8 mouse cellular contexts compared by ENCODE assay signal in the genomic region with DNA sequence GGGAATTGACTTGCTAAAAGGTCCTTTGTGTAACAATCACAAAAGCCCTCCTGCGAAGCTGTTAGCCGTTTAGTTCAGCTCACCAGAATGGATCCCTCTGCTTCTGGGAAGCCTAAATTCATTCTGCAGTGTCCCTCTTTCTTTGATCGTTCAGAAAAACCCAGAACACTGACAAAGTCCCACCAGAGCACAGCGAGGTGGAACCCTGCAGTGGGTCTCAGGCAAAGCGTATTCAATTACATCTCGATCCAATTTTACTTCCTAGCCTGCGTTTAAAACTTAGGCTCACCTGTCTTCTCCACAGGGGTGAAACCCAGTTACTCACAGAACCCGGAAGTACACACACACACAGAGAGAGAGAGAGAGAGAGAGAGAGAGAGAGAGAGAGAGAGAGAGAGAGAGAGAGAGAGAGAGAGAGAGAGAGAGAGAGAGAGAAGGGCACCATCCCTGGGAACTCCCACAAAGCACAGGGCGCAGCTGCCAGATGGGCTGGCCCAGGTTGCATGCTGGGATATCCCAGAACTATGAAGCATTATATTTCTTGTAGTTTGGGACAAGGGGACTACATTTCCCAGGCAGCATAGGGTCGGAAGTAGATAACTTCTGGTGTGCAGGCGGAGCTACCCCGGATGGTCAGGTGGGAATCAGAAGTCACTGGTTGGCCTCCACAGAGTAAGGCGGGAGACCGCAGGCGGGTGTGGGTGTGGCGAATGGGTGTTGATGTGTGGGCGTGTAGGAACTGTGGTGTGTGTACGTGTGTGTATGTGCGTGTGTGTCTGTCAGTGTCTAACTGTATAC. TPM values are rescaled to one million over a fixed set of nuclear protein-coding genes. Genes with fewer than 3 reads are reported as not detected.
DNase-seq lines count a peak whose midpoint lies in the region; ATAC-seq and TF ChIP-seq lines count a peak whose summit lies in the region.

A gene (plus strand): TSS at position 526 of the 798 bp plus-strand sequence.

- peak in 1 of 2 experiments; percentile 51; a peak in 1 of 4 replicates for TF ChIP-seq EP300 in MEL (IDR thresholded peaks at IDR 0.05; ENCODE audit: low read depth in 1 of 2, low read length in 2 of 2)

- H3K79me2 ChIP-seq in MEL (ENCODE audit: control insufficient read depth, insufficient read depth, low read length, poor library complexity) = peaks cover 2% of the 10 kb centered on the region; the same call in 1 of the 2 replicates

- peaks cover 0 to 3% of the 10 kb centered on the region in 2 experiments; a peak in 1 of 4 replicates for H3K36me3 ChIP-seq in MEL (ENCODE audit: control insufficient read depth in 1 of 2, insufficient read depth in 2 of 2, low read length in 2 of 2)
- H3K36me3 ChIP-seq in forebrain, postnatal 0 days (ENCODE audit: insufficient read depth) = no peaks in the 10 kb centered on the region
- no peaks in the 10 kb centered on the region for H3K36me3 ChIP-seq in lung, embryonic 15.5 days

- H3K4me3 ChIP-seq in MEL (ENCODE audit: control insufficient read depth in 1 of 2, insufficient read depth in 1 of 2, low read depth in 2 of 2, low read length in 2 of 2) = peak within 1 kb of the TSS; percentile 75 to 86
- H3K4me3 ChIP-seq in cerebellum, adult 2 months (replicated peaks; ENCODE audit: insufficient read depth, low read depth, low read length) = peak within 1 kb of the TSS; percentile 87
- H3K4me3 ChIP-seq in forebrain, postnatal 0 days (ENCODE audit: low read depth, low read length) = peak within 1 kb of the TSS; percentile 46
- H3K4me3 ChIP-seq in lung, embryonic 15.5 days = peak within 1 kb of the TSS; percentile 54

- peak; percentile 99 for DNase-seq in MEL (ENCODE audit: low read depth, low spot score)
- DNase-seq in cerebellum, adult 2 months = peak; percentile 91 to 97
- peak; percentile 94 for DNase-seq in forebrain, postnatal 0 days
- DNase-seq in heart, postnatal 4 days = peak; percentile 89
- DNase-seq in layer of hippocampus, adult 8-10 months (ENCODE audit: low spot score in 2 of 2) = peak; percentile 95 to 97
- DNase-seq in ovary, adult 18-20 months (ENCODE audit: low spot score) = peak; percentile 94
- DNase-seq in thymus, postnatal 0 days (ENCODE audit: low spot score) = peak; percentile 96

- peak within 1 kb of the TSS; percentile 65 for H3K4me2 ChIP-seq in forebrain, postnatal 0 days (ENCODE audit: low read depth)
- peak within 1 kb of the TSS; percentile 76 for H3K4me2 ChIP-seq in lung, embryonic 15.5 days

- peak within 1 kb of the TSS; percentile 87 for H3K9ac ChIP-seq in MEL (ENCODE audit: control insufficient read depth, low read depth, low read length, poor library complexity, severe bottlenecking)
- H3K9ac ChIP-seq in forebrain, postnatal 0 days = peak within 1 kb of the TSS; percentile 46
- H3K9ac ChIP-seq in lung, embryonic 15.5 days = peak within 1 kb of the TSS; percentile 68

- peaks cover 0 to 6% of the 10 kb centered on the region in 2 experiments; a peak in 3 of 4 replicates for H3K4me1 ChIP-seq in MEL (ENCODE audit: control insufficient read depth in 1 of 2, insufficient read depth in 2 of 2, low read length in 2 of 2)
- peaks cover 4% of the 10 kb centered on the region; the same call in 1 of the 2 replicates for H3K4me1 ChIP-seq in cerebellum, adult 2 months (ENCODE audit: control insufficient read depth, insufficient read depth, low read length)
- 0 out of 2 replicates have a peak, but pooled peaks cover 6% of the 10 kb centered on the region for H3K4me1 ChIP-seq in forebrain, postnatal 0 days (ENCODE audit: insufficient read depth)
- H3K4me1 ChIP-seq in lung, embryonic 15.5 days = peaks cover 7% of the 10 kb centered on the region; the same call in 1 of the 2 replicates

- H3K9me3 ChIP-seq in MEL (replicated peaks; ENCODE audit: insufficient read depth, low read length) = no peaks in the 10 kb centered on the region
- no peaks in the 10 kb centered on the region for H3K9me3 ChIP-seq in forebrain, postnatal 0 days (ENCODE audit: low read length)
- H3K9me3 ChIP-seq in lung, embryonic 15.5 days = no peaks in the 10 kb centered on the region

- 1% methylated on average over 19 of the region's 19 CpGs for WGBS in cerebellum, adult 2 months
- under 1% methylated on average over 19 of the region's 19 CpGs for whole genome bisulfite sequencing in forebrain, postnatal 0 days
- under 1% methylated on average over 19 of the region's 19 CpGs for WGBS in lung, embryonic 15.5 days

- ATAC-seq in forebrain, postnatal 0 days = peak; percentile 99
- ATAC-seq in lung, embryonic 15.5 days (ENCODE audit: borderline replicate concordance, extremely low read depth, low FRiP score, low TSS enrichment) = peak; percentile 98

- TF ChIP-seq POLR2A in MEL (IDR thresholded peaks at IDR 0.05; ENCODE audit: control insufficient read depth in 1 of 2, insufficient read depth in 1 of 2, low read depth in 1 of 2, low read length in 2 of 2, poor library complexity in 1 of 2) = peak in 1 of 2 experiments; percentile 62; a peak in 1 of 4 replicates
- TF ChIP-seq POLR2A in cerebellum, adult 2 months (IDR thresholded peaks at IDR 0.05; ENCODE audit: borderline replicate concordance, insufficient read depth, low read length) = no peak

- no peak for TF ChIP-seq RAD21 in MEL (IDR thresholded peaks at IDR 0.05; ENCODE audit: low read depth, low read length)

- no peaks in the 10 kb centered on the region for H3K27me3 ChIP-seq in MEL (ENCODE audit: control insufficient read depth in 1 of 2, insufficient read depth in 2 of 2, low read length in 2 of 2)
- no peaks in the 10 kb centered on the region for H3K27me3 ChIP-seq in cerebellum, adult 2 months (ENCODE audit: control insufficient read depth, insufficient read depth, low read length)
- H3K27me3 ChIP-seq in forebrain, postnatal 0 days (ENCODE audit: insufficient read depth, low read length) = no peaks in the 10 kb centered on the region
- H3K27me3 ChIP-seq in lung, embryonic 15.5 days = no peaks in the 10 kb centered on the region

- no peak for TF ChIP-seq CTCF in MEL (IDR thresholded peaks at IDR 0.05 in 2 of 3, conservative IDR thresholded peaks at IDR 0.05 in 1 of 3; ENCODE audit: control insufficient read depth in 1 of 3, insufficient read depth in 1 of 3, low read depth in 2 of 3, low read length in 3 of 3, poor library complexity in 1 of 3, severe bottlenecking in 1 of 3)
- TF ChIP-seq CTCF in cerebellum, adult 2 months (IDR thresholded peaks at IDR 0.05; ENCODE audit: borderline replicate concordance, insufficient read depth, low read depth, low read length) = no peak
- no peak for TF ChIP-seq CTCF in forebrain, postnatal 0 days (IDR thresholded peaks at IDR 0.05; ENCODE audit: low read depth)

- peak within 1 kb of the TSS; percentile 74 for H3K27ac ChIP-seq in MEL (ENCODE audit: control insufficient read depth, low read depth, low read length)
- H3K27ac ChIP-seq in cerebellum, adult 2 months (ENCODE audit: insufficient read depth, low read length) = peak within 1 kb of the TSS; percentile 66
- H3K27ac ChIP-seq in forebrain, postnatal 0 days (ENCODE audit: low read depth, low read length) = peak within 1 kb of the TSS; percentile 86
- H3K27ac ChIP-seq in lung, embryonic 15.5 days = peak within 1 kb of the TSS; percentile 66

TF ChIP-seq in MEL, 35 proteins besides CTCF, POLR2A, EP300 and RAD21 (continues in another document):
- TF ChIP-seq MYB (IDR thresholded peaks at IDR 0.05; ENCODE audit: low read depth, low read length) (0 out of 2 replicates have a peak, but pooled peaks have one; percentile 23), MYC (IDR thresholded peaks at IDR 0.05; ENCODE audit: low read depth, low read length) (peak; percentile 70; the same call in 1 of the 2 replicates), TAL1 (IDR thresholded peaks at IDR 0.05; ENCODE audit: low read length) (no peak), MEF2A (IDR thresholded peaks at IDR 0.05; ENCODE audit: extremely low read depth, insufficient replicate concordance, low read depth, low read length, poor library complexity, severe bottlenecking) (no peak), RCOR1 (IDR thresholded peaks at IDR 0.05; ENCODE audit: low read depth, low read length) (peak; percentile 31; the same call in 1 of the 2 replicates), ELF1 (IDR thresholded peaks at IDR 0.05; ENCODE audit: low read depth, low read length) (peak; percentile 91), MAZ (IDR thresholded peaks at IDR 0.05; ENCODE audit: low read depth, low read length) (peak; percentile 75; the same call in 1 of the 2 replicates), SMC3 (IDR thresholded peaks at IDR 0.05; ENCODE audit: low read depth, low read length) (no peak), MAFK (IDR thresholded peaks at IDR 0.05; ENCODE audit: borderline replicate concordance, low read depth, low read length) (no peak), MXI1 (IDR thresholded peaks at IDR 0.05; ENCODE audit: low read depth, low read length) (peak; percentile 59), HCFC1 (IDR thresholded peaks at IDR 0.05; ENCODE audit: low read depth, low read length) (peak; percentile 96), JUND (IDR thresholded peaks at IDR 0.05; ENCODE audit: low read depth, low read length) (peak; percentile 100), ZMIZ1 (IDR thresholded peaks at IDR 0.05; ENCODE audit: low read depth, low read length) (no peak; the same call in 1 of the 2 replicates), TCF12 (IDR thresholded peaks at IDR 0.05; ENCODE audit: low read depth, low read length) (peak; percentile 64), TBP (IDR thresholded peaks at IDR 0.05; ENCODE audit: low read depth, low read length) (peak; percentile 56; the same call in 1 of the 2 replicates), NRF1 (IDR thresholded peaks at IDR 0.05; ENCODE audit: insufficient read depth, low read depth, low read length, poor library complexity, severe bottlenecking) (peak; percentile 74), CHD1 (IDR thresholded peaks at IDR 0.05; ENCODE audit: low read depth, low read length) (no peak), ETS1 (IDR thresholded peaks at IDR 0.05; ENCODE audit: low read depth, low read length) (peak; percentile 70; the same call in 1 of the 2 replicates), POLR2AphosphoS5 (IDR thresholded peaks at IDR 0.05; ENCODE audit: borderline replicate concordance, low read depth, low read length) (no peak), CHD2 (IDR thresholded peaks at IDR 0.05; ENCODE audit: low read length) (no peak)

RNA-seq across cellular contexts. Expression of the gene that starts here (rescaled TPM):
- total RNA-seq in MEL (2012; rRNA removed) = 1.6 and 1.9 TPM in 2 replicates
- 1 to 10 TPM in 1 of 2 experiments, not detected in 1; 2.3 TPM for polyA plus RNA-seq in MEL (2012; ENCODE audit: insufficient read depth in 1 of 2, insufficient read length in 2 of 2, low read depth in 1 of 2, low replicate concordance in 2 of 2, missing spikeins in 1 of 2)
- 4.3 and 4.6 TPM in 2 replicates for polyA plus RNA-seq in cerebellum, adult 2 months (2012; rRNA removed)
- 8.5 and 10.6 TPM in 2 replicates for total RNA-seq in forebrain, postnatal 0 days (2014; rRNA removed)
- polyA plus RNA-seq in forebrain, postnatal 0 days (2015; fragmentation: Nextera tagmentation; extraction: Ambion mirVana) = 5.7 and 6.5 TPM in 2 replicates
- under 1 TPM; 0.70 to 0.81 TPM for total RNA-seq in heart, postnatal 4 days (2021)
- total RNA-seq in layer of hippocampus, adult 8-10 months (2022) = 10 to 100 TPM in 2 of 4 experiments, 1 to 10 TPM in 2; 9.6 to 13.5 (median 10.5) TPM
- polyA plus RNA-seq in lung, embryonic 15.5 days (2015; fragmentation: Nextera tagmentation; extraction: Ambion mirVana) = 4.0 and 4.3 TPM in 2 replicates
- polyA plus RNA-seq in thymus, postnatal 0 days (2015; fragmentation: Nextera tagmentation; extraction: Ambion mirVana) = 2.8 and 3.5 TPM in 2 replicates

Comparison
In these comparisons a context has a peak if more than half of its experiments do, and no peak if none do; other contexts are left out.
1. Peak in every context shown above with its lines: DNase-seq, ATAC-seq, H3K4me3 ChIP-seq and H3K27ac ChIP-seq.
2. Peak in DNase-seq in heart, postnatal 4 days; RNA of the gene not detected or under 1 TPM.